Mouse (Mus musculus) embryonic facial prominence, embryonic 14.5 days (tissue): ENCODE measurements at regions not wholly inside any gene's neighbourhood (a gene's known extent, or its start where the extent isn't known, plus 50 kb on each side); places are given as distances from the start of the nearest gene placed in this dataset.

Experiments
- ATAC-seq: fragments of 200-750 bp; cut with Nextera tagmentation; 2 replicates; pipeline ENCODE4 v1.8.0; 2017; ENCODE audit warnings: low read depth, moderate number of reproducible peaks, moderate TSS enrichment
- DNase-seq: peaks from one replicate; pipeline ENCODE4 v3.0.0-alpha.2; 2015; ENCODE audit warnings: low spot score
- H3K27ac ChIP-seq: fragments of 300-500 bp; sonication (generic); replicated peaks from 2 replicates; pipeline ENCODE4 v1.5.1; 2014; ENCODE audit warnings: low read depth, mild to moderate bottlenecking, low read length, moderate library complexity
- H3K27me3 ChIP-seq: fragments of 300-500 bp; sonication (generic); replicated peaks from 2 replicates; pipeline ENCODE4 v1.6.1; 2014; ENCODE audit warnings: low read length; ENCODE audit not compliant: control insufficient read depth, insufficient read depth
- H3K36me3 ChIP-seq: fragments of 300-500 bp; sonication (generic); 2 replicates; pipeline ENCODE4 v1.6.1; 2014; ENCODE audit warnings: low read length, mixed read lengths; ENCODE audit not compliant: control insufficient read depth, insufficient read depth
- H3K4me1 ChIP-seq: fragments of 300-500 bp; sonication (generic); 2 replicates; pipeline ENCODE4 v1.6.1; 2014; ENCODE audit warnings: antibody characterized with exemption, low read length; ENCODE audit not compliant: control insufficient read depth, insufficient read depth
- H3K4me2 ChIP-seq: fragments of 300-500 bp; sonication (generic); 2 replicates; pipeline ENCODE4 v1.6.1; 2014; ENCODE audit warnings: low read depth, mild to moderate bottlenecking, low read length, moderate library complexity, mixed read lengths
- H3K4me3 ChIP-seq: fragments of 300-500 bp; sonication (generic); 2 replicates; pipeline ENCODE4 v1.5.1; 2014; ENCODE audit warnings: low read depth, mild to moderate bottlenecking, low read length
- H3K9ac ChIP-seq: fragments of 300-500 bp; sonication (generic); 2 replicates; pipeline ENCODE4 v1.6.1; 2014; ENCODE audit warnings: low read depth, mild to moderate bottlenecking, low read length, moderate library complexity, mixed read lengths
- H3K9me3 ChIP-seq: fragments of 300-500 bp; sonication (generic); 2 replicates; pipeline ENCODE4 v1.6.1; 2016; ENCODE audit warnings: low read length; ENCODE audit not compliant: control insufficient read depth
- WGBS: fragments of 180-500 bp; shearing (Covaris S2); extraction: QIAGEN DNeasy Blood & Tissue Kit; methylation state at CpG from one replicate; pipeline ENCODE4 v1.1.7; 2014; 5-methylcytosine and 5-hydroxymethylcytosine counted together

GRCm38 (mm10) chr5:25614659-25615061 lies 91.0 kb downstream of the Xrcc2 start:
- Histone ChIP-seq H3K4me3 (no peak overlapping the region), H3K36me3 (no peaks in the 10 kb centered on the region), H3K4me2 (no peak overlapping the region), H3K4me1 (no peaks in the 10 kb centered on the region), H3K9me3 (no peaks in the 10 kb centered on the region), H3K9ac (no peak overlapping the region), H3K27ac (no peak overlapping the region), H3K27me3 (no peaks in the 10 kb centered on the region)
- DNase-seq, result no peak
- 83% methylated on average over 4 of the region's 4 CpGs for WGBS
- ATAC-seq, result no peak

- H3K27ac ChIP-seq, result no peak overlapping the region
- H3K4me2 ChIP-seq, result no peak overlapping the region
- H3K9me3 ChIP-seq, result no peaks in the 10 kb centered on the region
- no peaks in the 10 kb centered on the region for H3K36me3 ChIP-seq
- DNase-seq (peak; percentile 19), ATAC-seq (peak; percentile 30; the same call in 1 of the 2 replicates)
- 69% methylated on average over 8 of the region's 8 CpGs for WGBS
- H3K9ac ChIP-seq, result no peak overlapping the region
- no peaks in the 10 kb centered on the region for H3K27me3 ChIP-seq
- H3K4me1 ChIP-seq, result no peaks in the 10 kb centered on the region
- no peak overlapping the region for H3K4me3 ChIP-seq
Measured at GRCm38 (mm10) chr5:25613844-25614658, 91.6 kb downstream of the Xrcc2 start.

- H3K4me1 ChIP-seq, result no peaks in the 10 kb centered on the region
- DNase-seq, result no peak
- ATAC-seq, result no peak
- no peaks in the 10 kb centered on the region for H3K36me3 ChIP-seq
- H3K9me3 ChIP-seq, result no peaks in the 10 kb centered on the region
- WGBS, result 79% methylated on average over 8 of the region's 9 CpGs
- H3K27ac ChIP-seq, result no peak overlapping the region
- H3K9ac ChIP-seq, result no peak overlapping the region
- no peak overlapping the region for H3K4me3 ChIP-seq
- H3K27me3 ChIP-seq, result no peaks in the 10 kb centered on the region
- no peak overlapping the region for H3K4me2 ChIP-seq
Measured at GRCm38 (mm10) chr5:25612036-25612705, 93.5 kb downstream of the Xrcc2 start.

- Histone ChIP-seq H3K9ac (no peak overlapping the region), H3K27me3 (no peaks in the 10 kb centered on the region), H3K36me3 (no peaks in the 10 kb centered on the region), H3K4me1 (no peaks in the 10 kb centered on the region), H3K4me2 (no peak overlapping the region), H3K4me3 (no peak overlapping the region), H3K27ac (no peak overlapping the region), H3K9me3 (no peaks in the 10 kb centered on the region)
- peak; percentile 65 for DNase-seq
- ATAC-seq, result 0 out of 2 replicates have a peak, but pooled peaks have one; percentile 53
- 18% methylated on average over 9 of the region's 9 CpGs for whole genome bisulfite sequencing
Measured at GRCm38 (mm10) chr5:25609911-25610310, 94.0 kb downstream of the Cct8l1 start.

GRCm38 (mm10) chr5:25602123-25602522 lies 86.3 kb downstream of the Cct8l1 start:
- 55% methylated on average over 2 of the region's 2 CpGs for WGBS
- DNase-seq, result no peak
- Histone ChIP-seq H3K27ac (no peak overlapping the region), H3K4me3 (no peak overlapping the region), H3K36me3 (no peaks in the 10 kb centered on the region), H3K4me2 (no peak overlapping the region), H3K9me3 (no peaks in the 10 kb centered on the region), H3K27me3 (no peaks in the 10 kb centered on the region), H3K4me1 (no peaks in the 10 kb centered on the region), H3K9ac (no peak overlapping the region)
- no peak for ATAC-seq

GRCm38 (mm10) chr5:25599363-25599762 lies 83.5 kb downstream of the Cct8l1 start:
- Histone ChIP-seq H3K27ac (no peak overlapping the region), H3K27me3 (no peaks in the 10 kb centered on the region), H3K9ac (no peak overlapping the region), H3K4me3 (no peak overlapping the region), H3K4me2 (no peak overlapping the region), H3K36me3 (no peaks in the 10 kb centered on the region), H3K4me1 (no peaks in the 10 kb centered on the region), H3K9me3 (no peaks in the 10 kb centered on the region)
- DNase-seq, result no peak
- WGBS, result 76% methylated on average over 1 of the region's 1 CpGs
- no peak for ATAC-seq

- Histone ChIP-seq H3K9ac (no peak overlapping the region), H3K4me2 (no peak overlapping the region), H3K9me3 (no peaks in the 10 kb centered on the region), H3K4me1 (no peaks in the 10 kb centered on the region), H3K4me3 (no peak overlapping the region), H3K36me3 (no peaks in the 10 kb centered on the region), H3K27ac (no peak overlapping the region), H3K27me3 (no peaks in the 10 kb centered on the region)
- ATAC-seq (no peak), DNase-seq (no peak)
- WGBS, result 90% methylated on average over 6 of the region's 6 CpGs
Measured at GRCm38 (mm10) chr5:25597786-25598185, 81.9 kb downstream of the Cct8l1 start.

GRCm38 (mm10) chr5:25591709-25592108 lies 75.8 kb downstream of the Cct8l1 start:
- Histone ChIP-seq H3K4me1 (no peaks in the 10 kb centered on the region), H3K9me3 (no peaks in the 10 kb centered on the region), H3K9ac (no peak overlapping the region), H3K27ac (no peak overlapping the region), H3K4me3 (no peak overlapping the region), H3K27me3 (no peaks in the 10 kb centered on the region), H3K36me3 (no peaks in the 10 kb centered on the region), H3K4me2 (no peak overlapping the region)
- DNase-seq (no peak), ATAC-seq (no peak)
